Mouse (Mus musculus): ENCODE results near the gene Gpr176. TPM values are rescaled to one million over a fixed set of nuclear protein-coding genes. Genes with fewer than 3 reads are reported as not detected.

Gene Gpr176
- total RNA-seq (2021): under 1 TPM in 1 of 2 experiments, not detected in 1; 0.07 TPM
- long read RNA-seq, experiment 1: 0 reads
- long read RNA-seq, experiment 2: 0 reads

DNA sequence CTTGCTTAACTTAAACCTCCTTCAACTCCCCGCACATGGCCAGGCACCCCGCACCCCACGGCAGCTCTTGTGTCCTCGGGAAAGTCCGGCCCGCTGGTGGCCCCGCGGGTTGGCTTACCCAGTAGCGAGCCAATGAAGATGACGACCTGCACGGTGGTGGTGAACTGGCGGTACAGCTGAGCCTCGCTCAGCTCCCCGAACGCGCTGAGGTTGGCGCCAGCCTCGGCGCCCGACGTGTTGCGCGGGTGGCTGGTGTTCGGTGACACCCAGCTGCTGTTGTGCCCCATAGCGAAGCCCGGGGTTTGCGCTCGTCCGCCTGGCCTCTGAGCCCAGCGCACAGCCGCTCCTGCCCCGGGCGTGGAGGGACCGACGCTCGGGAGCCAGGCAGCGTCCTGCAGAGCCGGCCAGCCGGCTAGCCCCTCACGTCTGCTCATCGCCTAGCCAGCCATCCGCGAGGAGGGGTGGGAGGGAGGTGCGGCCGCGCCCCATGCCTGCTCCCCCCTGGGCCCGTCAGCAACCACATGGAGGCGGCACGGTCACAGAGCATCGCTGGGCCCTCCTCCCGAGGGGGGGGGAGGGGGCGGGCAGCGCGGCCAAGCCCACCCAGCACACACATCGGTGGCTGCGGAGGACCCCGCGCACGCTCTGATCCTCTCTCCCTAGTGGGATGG, at the start of gene Gpr176:
Gpr176 (minus strand) TSS at position 519 of the 671 bp plus-strand sequence.
- DNase-seq: peak; percentile 7 to 23

DNA sequence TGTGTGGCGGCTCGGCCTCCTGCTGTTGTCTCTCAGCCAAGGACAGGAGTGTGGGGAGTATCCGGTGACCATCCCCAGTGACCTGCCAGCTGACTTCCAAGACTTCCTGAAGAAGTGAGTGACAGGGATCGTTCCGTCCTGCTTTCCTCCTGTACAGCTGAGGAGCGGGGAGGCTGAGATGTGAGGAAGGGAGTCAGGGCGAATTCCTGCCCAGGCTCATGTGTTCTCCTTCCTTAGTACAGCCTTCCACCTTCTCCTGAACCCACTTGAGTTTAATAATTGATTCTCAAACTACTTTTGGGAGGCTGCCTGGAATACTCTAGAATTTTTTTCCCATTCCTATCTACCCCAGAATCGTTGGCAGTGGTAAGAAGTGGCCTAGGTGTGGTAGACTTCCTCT, 49.2 kb upstream of the Gpr176 start:
- DNase-seq: peak in 1 of 2 experiments; percentile 53

DNA sequence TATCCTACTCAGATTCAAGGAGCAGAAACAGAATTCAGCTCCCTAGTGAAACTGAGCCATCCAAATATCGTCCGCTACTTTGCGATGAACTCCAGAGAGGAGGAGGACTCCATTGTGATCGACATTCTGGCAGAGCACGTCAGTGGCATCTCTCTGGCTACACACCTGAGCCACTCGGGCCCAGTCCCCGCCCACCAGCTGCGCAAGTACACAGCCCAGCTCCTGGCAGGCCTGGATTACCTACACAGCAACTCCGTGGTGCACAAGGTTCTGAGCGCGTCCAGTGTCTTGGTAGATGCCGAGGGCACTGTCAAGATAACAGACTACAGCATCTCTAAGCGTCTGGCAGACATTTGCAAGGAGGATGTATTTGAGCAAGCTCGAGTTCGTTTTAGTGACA, 48.7 kb upstream of the Gpr176 start:
- DNase-seq: peak in 1 of 2 experiments; percentile 16

DNA sequence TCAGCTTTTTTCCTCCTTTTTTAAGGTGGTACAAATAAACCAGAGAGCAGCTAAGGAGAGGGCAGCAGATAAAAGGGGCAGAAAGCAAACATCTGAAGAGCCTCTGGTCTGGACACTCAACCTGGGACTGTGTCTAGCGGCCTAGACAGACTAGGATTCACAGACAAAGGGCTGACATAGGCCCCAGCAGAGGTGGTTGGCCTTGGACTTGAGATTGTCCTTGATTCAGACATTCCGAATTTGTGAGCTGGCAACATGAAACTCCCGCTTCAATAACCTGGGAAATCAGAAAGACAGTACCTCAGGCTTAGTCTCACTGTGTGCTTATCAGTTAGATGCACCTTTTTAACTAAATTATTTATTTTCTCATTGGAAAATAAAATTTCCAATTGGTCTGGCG, 44.9 kb upstream of the Gpr176 start:
- no peak for DNase-seq

DNA sequence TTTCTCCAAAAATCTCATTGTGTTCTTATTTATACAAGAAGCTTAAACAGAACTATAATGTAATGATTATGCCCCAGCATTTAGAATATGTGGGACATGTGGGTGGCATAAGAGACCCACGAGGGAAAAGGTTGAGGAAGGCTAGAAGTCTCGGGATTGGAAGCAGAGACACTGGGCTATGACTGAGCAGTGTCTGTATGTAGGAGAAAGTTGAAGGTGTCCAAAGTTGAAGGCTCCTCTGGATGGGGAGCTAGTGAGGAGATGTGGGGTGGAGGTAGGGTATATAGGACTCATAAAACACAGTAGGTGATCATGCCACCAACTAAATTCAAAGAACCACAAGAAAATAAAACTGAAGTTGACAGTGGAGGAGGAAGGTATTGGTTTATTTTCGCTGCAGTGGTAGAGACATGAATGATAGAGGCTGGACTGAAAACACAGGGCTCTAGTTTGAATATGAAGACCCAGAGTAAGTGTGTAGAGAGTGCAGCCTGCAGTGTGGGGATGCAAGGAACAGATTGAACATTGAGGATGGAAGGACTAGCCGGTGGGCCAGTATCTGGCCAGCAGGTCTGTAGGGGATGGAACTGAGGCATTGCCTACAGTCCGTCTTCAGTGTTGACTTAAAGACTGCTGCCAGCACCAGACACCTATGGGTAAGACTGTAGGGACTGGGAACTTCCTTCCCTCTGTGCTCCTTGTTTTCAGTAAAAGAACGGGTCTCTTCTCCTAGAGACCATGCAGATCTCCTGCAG, 42.6 kb upstream of the Gpr176 start:
- no peak for DNase-seq

DNA sequence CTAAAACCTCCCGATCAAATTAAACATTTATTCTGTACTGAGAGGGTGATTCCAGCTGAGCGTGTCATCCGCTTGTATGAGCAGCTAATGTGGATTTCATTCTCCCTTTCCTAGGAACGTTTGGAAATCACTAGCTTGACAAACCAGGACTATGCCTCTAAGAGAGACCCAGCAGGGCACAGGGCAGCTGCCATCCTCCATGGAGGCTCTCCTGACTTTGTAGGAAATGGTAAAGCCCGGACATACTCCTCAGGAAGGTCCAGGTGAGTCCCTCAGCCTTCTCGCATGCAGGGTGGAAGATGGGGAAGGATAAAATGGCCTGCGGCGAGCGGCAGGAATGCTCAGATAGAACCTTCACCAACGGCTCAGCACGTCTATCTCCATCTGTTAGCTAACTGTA, 39.6 kb upstream of the Gpr176 start:
- DNase-seq: no peak

DNA sequence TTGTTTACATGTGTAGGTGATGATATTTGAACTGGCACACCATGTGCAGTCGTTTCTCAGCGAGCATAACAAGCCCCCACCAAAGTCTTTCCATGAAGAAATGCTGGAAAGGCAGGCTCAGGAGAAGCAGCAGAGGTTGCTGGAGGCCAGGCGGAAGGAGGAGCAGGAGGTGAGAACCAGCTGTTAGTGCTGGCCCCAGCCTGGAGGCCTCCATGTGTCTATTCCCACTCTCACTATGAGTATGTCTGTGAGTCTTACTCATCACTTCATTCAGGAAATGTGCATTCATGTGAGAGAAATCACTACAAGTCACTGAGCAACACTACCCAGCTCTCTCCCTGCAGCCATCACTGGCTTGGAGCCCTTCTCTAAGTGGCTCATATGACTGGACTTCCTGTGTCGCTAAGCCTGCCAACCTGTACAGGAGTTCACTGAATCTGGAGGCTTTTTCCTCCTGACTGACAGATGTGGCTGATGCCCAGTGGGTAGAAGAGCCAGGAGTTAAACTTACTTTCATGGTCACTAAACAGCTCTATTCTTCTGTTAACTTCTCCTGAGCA, 35.2 kb upstream of the Gpr176 start:
- peak in 1 of 2 experiments; percentile 17 for DNase-seq

DNA sequence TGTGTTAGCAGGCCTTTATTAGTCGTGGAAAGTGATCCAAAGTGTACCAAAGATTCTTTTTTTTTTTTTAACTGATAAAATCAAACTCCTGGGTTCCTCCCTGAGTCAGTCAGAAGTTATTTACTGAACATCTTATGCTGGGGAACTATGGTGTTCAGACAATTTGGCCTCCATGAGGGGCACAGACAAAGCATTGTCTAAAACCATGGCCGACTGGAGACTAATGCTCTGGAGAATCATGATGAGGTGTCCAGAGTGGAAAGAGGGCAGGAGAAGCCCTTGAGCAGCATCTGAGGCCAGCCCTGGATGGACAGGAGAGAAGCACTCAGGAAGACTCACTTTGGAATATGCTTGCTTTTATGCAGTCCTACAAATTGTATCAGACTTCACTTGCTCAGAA, 33.6 kb upstream of the Gpr176 start:
- DNase-seq: no peak

DNA sequence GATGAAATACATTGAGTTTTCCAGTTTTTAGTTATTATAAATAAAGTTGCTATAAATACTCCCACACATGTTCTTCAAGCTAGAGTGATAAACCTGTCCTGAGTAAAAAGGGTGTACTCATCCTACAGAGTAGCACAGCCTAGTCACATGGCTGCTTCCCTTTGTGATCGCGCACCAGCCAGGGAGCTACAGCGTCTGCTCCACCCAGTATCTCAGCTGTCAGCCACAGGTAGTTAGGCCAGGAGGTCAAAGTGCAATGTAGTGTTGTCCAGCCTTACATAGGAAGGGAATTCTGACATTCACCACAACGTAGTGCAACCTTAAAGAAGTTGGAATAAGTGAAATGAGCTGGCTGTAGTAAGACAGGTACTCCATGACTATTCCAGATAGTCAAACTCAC, 32.3 kb upstream of the Gpr176 start:
- no peak for DNase-seq

DNA sequence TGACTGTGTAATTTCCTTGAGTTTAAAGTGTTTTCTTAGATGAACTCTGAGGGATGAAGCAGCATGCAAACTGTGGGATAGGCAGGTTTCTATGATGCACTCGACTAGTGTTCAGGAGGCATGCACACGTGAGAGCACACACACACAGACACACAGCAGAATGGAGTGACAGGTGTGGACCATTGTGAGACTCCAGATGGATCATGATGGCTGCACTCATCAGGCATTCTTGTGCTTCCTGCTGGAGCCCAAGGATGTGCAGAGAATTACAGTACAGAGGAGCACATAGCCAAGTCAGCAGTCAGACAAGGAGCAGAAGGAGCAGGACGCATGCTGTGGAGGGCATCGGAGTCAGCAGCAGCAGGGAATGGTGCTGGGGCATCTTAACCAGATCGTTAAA, 31.1 kb upstream of the Gpr176 start:
- DNase-seq: no peak

DNA sequence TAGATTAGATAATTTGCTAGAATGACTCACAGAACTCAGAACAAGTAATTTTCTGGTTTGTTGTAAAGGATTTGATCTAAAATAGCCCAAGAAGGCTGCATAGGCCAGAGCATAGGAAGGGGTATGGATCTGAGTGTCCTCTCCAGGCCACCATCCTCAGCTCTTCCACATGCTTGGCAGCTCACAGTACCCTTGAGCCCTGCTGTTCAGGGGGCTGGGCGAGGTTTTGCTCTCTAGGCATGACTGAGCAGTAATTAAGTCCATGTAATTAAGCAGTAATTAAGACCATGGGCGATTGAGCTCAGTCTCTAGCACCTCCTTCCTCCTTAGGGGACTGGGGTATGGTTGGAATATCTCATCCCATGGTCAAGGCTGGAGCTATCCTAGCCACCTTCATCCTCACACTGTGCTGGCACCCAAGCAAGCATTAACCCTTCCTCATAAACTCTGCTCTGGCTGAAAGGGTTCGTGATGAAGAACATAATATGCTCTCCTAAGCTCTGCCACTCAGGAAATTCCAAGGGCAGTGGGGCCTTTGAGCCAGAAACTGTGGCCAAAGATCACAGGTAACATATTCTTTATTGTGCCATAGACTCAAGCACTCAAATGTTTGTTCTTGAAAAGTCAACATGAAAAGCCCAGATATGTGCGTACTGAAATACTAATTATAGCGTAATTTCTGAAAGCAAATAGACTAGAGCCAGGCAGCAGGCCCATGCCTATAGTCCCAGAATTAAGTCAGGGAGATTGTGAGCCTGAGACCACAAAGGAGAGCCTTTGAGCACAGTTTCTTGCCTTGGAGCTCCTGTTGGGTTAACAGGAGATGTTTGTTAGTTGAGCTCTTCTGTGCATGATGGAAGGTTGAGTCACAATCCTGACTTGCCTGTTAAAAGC, 28.9 kb upstream of the Gpr176 start:
- no peak for DNase-seq

DNA sequence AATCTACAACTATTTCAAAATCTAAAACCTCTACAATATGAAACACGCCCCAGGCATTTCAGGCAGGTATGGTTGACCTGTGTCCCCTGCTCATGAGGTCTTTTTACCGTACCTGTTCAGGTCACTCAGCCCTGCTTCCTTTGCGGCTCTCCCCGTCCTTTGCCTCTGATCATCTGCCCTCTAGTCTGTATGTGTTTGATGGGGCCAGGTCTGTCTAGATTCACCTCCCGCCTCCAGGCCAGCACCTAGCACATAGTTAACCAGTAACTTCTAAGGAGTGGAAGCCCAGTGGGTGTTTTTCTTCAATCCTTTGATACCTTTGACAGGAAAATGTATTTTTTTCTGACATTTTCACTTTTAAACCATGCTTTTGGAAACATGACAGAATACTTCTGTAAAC, 26.5 kb upstream of the Gpr176 start:
- DNase-seq: no peak

DNA sequence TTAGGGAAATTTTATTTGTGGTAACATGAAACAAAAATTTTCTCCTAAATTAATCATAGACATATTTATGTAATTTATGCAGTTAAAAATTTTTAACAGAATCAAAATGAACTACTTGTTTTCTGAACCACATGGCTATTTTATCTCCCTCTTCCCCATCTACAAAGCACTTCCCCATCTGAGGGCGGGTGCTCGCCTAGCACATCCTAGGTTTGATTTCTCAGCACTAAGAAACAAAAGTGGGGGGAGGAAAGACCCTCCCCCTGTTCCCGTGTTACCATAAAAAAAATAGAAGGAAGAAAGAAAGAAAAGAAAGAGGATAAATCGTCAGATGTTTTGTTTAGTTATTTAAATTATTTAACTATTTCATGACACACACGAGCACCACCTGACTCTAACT, 18.0 kb upstream of the Gpr176 start:
- no peak for DNase-seq

DNA sequence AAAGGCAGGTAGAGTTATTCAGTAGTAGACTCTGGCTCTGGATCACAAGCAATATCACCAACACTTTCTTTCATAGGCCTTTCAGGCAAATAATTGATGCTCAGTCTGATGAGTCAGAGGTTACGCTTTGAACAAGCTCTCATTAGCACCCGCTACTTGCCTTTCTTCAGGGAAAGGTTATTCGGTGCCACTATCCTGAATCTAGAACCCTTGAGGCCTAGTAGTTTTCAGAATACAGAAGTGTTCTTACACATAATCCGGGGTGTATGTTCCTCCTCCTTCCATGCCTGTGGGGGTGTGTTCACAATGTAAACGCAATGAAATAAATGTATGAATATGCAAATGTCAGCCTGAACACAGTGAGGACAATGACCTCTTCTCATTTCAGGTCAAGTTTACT, 16.9 kb upstream of the Gpr176 start:
- DNase-seq: no peak

DNA sequence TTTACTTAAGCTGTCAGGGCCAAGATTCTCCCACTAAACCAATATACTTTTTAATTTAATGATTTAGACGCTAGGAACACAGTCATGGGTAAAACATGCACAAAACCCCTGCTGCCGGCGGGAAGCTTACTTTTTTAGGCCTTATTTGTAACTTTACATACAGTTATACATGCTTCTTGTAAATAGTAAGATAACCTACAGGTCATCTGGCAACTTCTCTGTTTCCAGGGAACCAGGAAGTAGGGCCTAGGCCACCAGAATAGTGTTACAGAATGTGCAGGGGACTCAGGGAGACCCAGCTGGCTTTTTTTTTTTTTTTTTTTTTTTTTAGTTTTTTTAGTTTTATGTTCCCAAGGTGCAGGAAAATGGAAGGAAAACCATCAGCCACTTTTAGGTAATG, 16.4 kb upstream of the Gpr176 start:
- DNase-seq: no peak

DNA sequence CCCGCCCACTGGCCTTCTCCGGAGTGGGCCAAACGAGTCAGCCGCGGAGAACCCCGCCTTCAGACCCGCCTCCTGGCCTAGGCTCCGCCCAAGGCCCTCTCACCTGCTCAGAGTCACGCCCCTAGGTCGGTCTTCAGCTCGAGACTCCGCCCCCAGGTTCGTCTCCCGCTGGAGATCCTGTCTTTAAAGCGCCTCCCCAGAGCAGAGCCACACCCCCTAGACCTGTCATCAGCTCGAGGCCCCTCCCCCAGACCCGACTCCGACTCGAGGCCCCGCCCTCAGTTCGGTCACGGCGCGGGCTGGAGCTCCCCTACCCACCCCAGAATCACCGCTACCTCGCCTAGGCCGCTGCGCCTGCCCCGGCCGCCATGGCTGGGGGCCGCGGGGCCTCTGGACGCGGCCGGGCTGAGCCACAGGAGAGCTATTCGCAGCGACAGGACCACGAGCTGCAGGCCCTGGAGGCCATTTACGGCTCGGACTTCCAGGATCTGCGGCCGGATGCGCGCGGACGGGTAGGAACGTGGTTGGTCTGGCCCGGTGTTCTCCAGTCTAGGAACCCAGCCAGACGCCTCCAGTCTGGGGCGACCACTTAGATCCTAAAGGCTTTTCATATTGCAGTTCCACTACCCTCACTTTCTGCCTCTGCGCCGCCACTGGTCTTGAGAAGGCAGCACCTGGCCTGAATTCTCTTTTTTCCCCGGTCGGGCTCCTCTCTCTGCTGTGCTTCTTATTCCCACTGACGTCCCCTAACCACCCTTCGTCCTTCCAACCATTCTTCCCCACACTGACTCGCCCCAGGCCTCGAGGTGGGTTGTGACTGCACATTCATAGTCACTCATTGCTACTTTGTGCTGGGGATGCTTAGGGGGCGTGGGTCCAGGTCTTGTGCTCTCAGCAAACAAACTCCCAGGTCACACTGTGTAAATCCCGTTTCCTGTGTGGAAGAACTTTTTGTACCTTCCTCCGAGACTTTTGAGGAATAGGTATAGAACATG, 15.4 kb upstream of the Gpr176 start, which contains the start of gene Eif2ak4:
Eif2ak4 (plus strand) TSS at position 278 of the 995 bp plus-strand sequence.
- peak; percentile 98 to 99 for DNase-seq

DNA sequence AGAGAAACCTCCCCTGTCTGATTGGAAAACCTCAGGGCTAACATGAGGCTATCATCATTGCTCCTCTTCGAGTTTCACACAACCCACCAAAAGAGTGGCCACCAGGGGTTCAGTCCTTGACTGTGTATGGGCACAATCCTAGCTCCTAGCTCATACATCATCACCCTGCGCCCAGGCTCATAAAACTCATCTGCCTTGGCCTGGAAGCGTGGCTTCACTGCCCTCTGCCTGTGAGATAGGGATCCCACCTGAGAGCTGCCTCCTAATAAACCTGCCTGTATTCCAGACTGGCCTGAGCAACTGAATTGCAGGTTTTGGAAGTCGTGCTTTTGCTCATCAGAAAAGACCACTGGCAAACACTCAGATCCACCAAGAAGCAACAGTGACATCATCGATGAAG, 10.2 kb upstream of the Gpr176 start:
- DNase-seq: no peak

DNA sequence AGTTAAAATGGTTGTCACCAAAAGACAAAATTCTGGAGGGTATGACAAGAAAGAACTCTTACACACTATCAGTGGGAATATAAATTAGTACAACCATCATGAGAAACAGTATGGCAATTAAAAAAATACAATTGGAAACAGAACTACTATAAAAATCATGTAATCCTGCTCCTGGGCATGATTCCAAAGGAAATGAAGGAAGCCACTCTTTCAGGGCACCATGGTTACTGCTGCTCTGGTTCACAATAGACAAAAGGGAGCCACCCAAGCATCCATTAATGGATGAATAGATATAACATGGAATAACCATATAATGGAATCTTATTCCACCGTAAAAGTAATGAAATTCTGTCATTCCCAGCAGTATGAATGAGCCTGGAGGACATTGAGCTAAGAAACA, 6.5 kb upstream of the Gpr176 start:
- DNase-seq: no peak

DNA sequence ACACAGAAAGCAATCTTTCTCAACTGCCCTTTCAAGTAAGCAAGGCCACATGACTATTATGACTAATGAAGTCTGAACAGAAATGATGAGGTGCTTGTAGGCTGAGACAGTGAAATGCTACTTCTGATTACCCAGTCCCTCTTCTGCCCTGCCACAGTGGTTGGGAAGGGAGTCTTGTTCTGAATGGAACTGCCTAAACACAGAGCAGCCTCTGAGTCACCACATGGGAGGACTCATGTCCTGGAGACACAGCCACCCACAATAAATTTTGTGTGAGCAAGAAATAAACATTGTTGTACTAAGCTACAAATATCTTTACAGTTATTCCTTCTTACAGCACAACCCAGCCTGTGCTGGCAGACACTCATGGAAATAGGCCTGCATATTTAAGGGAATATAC, 2.7 kb upstream of the Gpr176 start:
- DNase-seq: no peak

DNA sequence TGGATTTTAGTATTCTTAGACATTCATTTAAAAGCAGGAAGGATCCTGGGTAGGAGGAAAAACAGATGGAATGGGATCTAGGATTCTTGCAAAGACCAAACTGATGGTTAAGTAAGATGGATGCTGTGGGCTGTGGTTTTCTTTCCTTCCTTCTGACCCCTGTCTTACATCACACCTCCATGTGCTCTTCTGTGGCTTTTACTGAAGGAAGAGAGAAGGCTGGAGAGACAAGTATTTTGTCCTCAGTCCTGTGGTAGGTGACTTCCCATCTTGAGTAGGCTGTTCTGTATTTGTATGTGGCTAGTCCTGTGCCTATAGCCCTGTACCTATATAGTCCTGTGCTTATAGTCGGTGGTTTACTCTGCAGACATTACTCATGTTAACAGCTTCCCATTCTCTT, 2.3 kb upstream of the Gpr176 start:
- no peak for DNase-seq

Measured in heart, adult 18-20 months (tissue).